Mouse (Mus musculus) hindbrain, embryonic 12.5 days (tissue): ENCODE results near the gene Dusp3. TPM values are rescaled to one million over a fixed set of nuclear protein-coding genes. Genes with fewer than 3 reads are reported as not detected.

Source experiments
- ATAC-seq: fragments of 200-750 bp; cut with Nextera tagmentation; 2 replicates; pipeline ENCODE4 v1.8.0; 2017; ENCODE audit warnings: moderate TSS enrichment; ENCODE audit not compliant: low FRiP score
- H3K27ac ChIP-seq: fragments of 300-500 bp; sonication (generic); 2 replicates; pipeline ENCODE4 v1.5.1; 2016; ENCODE audit warnings: mild to moderate bottlenecking
- H3K27me3 ChIP-seq: fragments of 300-500 bp; sonication (generic); 2 replicates; pipeline ENCODE4 v1.6.1; 2016; ENCODE audit warnings: mild to moderate bottlenecking
- H3K36me3 ChIP-seq: fragments of 300-500 bp; sonication (generic); 2 replicates; pipeline ENCODE4 v1.6.1; 2016; ENCODE audit warnings: mild to moderate bottlenecking
- H3K4me1 ChIP-seq: fragments of 300-500 bp; sonication (generic); 2 replicates; pipeline ENCODE4 v1.6.1; 2016
- H3K4me2 ChIP-seq: fragments of 300-500 bp; sonication (generic); replicated peaks from 2 replicates; pipeline ENCODE4 v1.6.1; 2016; ENCODE audit warnings: mild to moderate bottlenecking
- H3K4me3 ChIP-seq: fragments of 300-500 bp; sonication (generic); 2 replicates; pipeline ENCODE4 v1.5.1; 2016; ENCODE audit warnings: mild to moderate bottlenecking
- H3K9ac ChIP-seq: fragments of 300-500 bp; sonication (generic); 2 replicates; pipeline ENCODE4 v1.6.1; 2016; ENCODE audit warnings: mild to moderate bottlenecking, moderate library complexity
- H3K9me3 ChIP-seq: fragments of 300-500 bp; sonication (generic); replicated peaks from 2 replicates; pipeline ENCODE4 v1.6.1; 2016; ENCODE audit warnings: mild to moderate bottlenecking
- WGBS: fragments of 180-500 bp; shearing (Covaris S2); methylation state at CpG from one replicate; pipeline ENCODE4 v1.1.7; 2016; 5-methylcytosine and 5-hydroxymethylcytosine counted together
- polyA plus RNA-seq: library from polyadenylated mRNA; unstranded; fragments of >200 nt; fragmentation: Nextera tagmentation; extraction: Ambion mirVana; gene quantifications from 2 replicates; pipeline ENCODE4 v1.2.1, GENCODE M21; 2016

Gene Dusp3
- polyA plus RNA-seq, 1 experiment from 2014 or later = 12.9 TPM

DNA sequence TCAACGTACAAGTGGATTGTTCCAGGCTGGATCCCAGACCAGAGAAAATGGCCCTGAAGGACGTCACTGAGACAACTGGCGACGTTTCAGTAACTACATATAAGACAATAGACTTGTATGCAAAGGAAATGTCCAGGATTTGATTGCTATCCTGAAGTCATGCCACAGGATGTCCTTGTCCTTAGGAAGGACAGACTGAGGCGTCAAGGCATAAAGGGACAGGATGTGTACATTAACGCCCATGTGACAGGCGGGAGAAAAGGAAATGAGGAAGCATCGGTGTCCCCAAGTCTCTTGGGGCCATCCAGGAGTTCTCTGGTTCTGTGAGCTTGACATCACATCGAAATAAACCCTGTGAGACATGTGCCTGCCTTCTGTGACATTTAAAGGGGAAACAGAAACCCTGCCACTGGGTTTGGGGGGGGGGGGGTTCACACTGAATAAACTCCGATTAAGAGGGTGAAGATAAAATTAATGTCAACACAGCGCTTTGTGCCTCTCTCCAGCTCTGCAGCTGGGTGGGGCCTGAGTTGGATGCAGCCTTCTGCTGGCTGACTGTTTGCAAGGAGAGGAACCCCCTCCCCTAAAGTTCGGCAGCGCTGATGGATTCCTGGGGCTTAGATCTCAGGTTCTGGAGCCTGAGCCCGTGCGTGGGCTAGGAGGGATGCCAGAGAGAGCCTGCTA lies 22.3 kb upstream of the Dusp3 start:
- peak overlapping the region; percentile 84; the same call in 1 of the 2 replicates for H3K27ac ChIP-seq
- no peak overlapping the region for H3K9ac ChIP-seq
- ATAC-seq = no peak
- H3K27me3 ChIP-seq = no peaks in the 10 kb centered on the region
- H3K4me1 ChIP-seq = peaks cover 24% of the 10 kb centered on the region
- no peaks in the 10 kb centered on the region for H3K9me3 ChIP-seq
- no peak overlapping the region for H3K4me2 ChIP-seq
- H3K4me3 ChIP-seq = no peak overlapping the region
- 82% methylated on average over 15 of the region's 15 CpGs for WGBS
- H3K36me3 ChIP-seq = peaks cover 60% of the 10 kb centered on the region

DNA sequence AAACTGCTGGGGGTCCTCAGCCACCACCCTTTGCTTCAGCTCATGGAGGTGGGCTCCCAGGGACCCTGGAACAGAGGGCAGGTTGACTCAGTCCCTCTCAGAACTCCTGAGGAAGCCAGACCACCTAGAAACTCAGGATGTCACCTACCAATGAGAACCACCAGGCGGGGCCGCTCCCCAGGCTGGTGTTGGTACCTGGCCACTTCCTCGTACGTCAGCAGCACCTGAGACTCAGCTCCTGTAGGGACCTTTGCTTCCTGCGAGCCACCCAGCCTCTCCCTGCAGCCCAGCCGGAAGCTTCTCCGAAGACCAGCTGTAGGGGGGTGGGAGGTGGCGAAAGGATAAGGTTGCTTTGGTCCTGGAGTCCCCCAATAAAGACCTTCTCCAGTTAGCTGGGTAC lies 21.6 kb upstream of the Dusp3 start:
- no peak overlapping the region for H3K9ac ChIP-seq
- H3K4me2 ChIP-seq = no peak overlapping the region
- H3K27me3 ChIP-seq = no peaks in the 10 kb centered on the region
- H3K27ac ChIP-seq = no peak overlapping the region
- no peaks in the 10 kb centered on the region for H3K9me3 ChIP-seq
- no peak overlapping the region for H3K4me3 ChIP-seq
- ATAC-seq = no peak
- peaks cover 66% of the 10 kb centered on the region for H3K36me3 ChIP-seq
- H3K4me1 ChIP-seq = peaks cover 24% of the 10 kb centered on the region
- WGBS = 92% methylated on average over 8 of the region's 8 CpGs

DNA sequence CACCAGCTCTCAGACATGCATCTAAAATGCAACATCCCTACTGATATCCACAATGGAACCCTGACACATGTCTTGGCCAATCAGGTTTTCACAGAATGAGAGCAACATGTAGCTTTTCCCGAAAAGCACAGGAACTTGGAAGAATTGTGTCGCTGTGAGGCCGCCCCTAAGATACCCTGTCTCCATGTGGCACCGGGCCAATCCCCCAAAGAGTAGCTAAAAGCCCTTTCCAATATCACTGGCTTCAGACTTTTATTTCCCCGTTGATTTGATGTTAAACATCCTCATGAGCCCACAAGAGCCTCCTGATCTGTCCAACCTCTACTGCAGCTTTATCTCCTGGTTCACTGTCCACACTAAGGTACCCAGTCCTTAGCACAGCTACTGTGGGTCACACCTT lies 19.9 kb upstream of the Dusp3 start:
- WGBS = 85% methylated on average over 5 of the region's 5 CpGs
- Histone ChIP-seq H3K36me3 (peaks cover 55% of the 10 kb centered on the region), H3K9ac (no peak overlapping the region)

DNA sequence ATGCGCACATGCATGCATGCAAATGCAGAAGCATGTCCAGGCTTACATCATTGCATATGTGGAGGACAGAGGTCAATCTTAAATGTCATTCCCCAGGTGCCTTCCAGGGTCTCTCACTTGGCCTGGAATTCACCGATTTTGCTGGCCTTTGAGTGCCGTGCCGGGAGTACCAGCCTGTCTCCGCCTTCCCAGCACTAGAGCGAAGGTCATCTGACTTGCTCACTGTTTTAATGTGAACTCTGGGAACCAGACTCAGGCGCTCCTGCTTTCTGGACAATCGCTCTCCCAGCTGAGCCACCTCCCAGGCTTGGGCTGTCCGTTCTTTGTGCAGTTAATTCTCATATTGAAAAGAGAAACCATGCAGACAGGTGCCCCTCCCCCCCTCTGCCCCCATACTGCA lies 19.5 kb upstream of the Dusp3 start:
- no peak for ATAC-seq
- WGBS = 58% methylated on average over 9 of the region's 9 CpGs
- no peak overlapping the region for H3K9ac ChIP-seq
- no peaks in the 10 kb centered on the region for H3K27me3 ChIP-seq
- no peak overlapping the region for H3K4me3 ChIP-seq
- no peak overlapping the region for H3K27ac ChIP-seq
- peaks cover 24% of the 10 kb centered on the region for H3K4me1 ChIP-seq
- H3K36me3 ChIP-seq = peaks cover 54% of the 10 kb centered on the region
- no peaks in the 10 kb centered on the region for H3K9me3 ChIP-seq
- no peak overlapping the region for H3K4me2 ChIP-seq

More for the DNA sequence above, 19.9 kb upstream of the Dusp3 start:
- ATAC-seq = no peak
- no peak overlapping the region for H3K4me2 ChIP-seq
- H3K27me3 ChIP-seq = no peaks in the 10 kb centered on the region
- no peak overlapping the region for H3K27ac ChIP-seq
- H3K4me1 ChIP-seq = peaks cover 24% of the 10 kb centered on the region
- no peak overlapping the region for H3K4me3 ChIP-seq
- H3K9me3 ChIP-seq = no peaks in the 10 kb centered on the region

DNA sequence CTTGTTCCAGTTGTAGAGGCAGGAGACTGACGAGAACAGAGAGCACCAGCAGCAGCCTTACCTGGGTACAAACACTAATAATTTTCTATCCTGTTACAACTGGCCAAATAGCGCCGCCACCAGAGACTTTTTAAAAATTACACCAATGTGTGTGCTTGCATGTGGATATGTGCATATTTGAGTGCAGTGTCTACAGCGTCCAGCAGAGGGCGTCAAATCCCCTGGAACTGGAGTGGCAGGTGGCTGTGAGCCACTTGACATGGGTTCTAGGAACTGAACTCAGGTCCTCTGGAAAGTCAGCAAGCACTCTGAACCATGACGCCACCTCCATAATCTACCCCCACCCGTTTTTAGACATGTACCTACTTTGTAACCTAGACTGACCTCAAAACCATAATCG lies 17.4 kb upstream of the Dusp3 start:
- H3K4me2 ChIP-seq = no peak overlapping the region
- no peak overlapping the region for H3K27ac ChIP-seq
- no peaks in the 10 kb centered on the region for H3K9me3 ChIP-seq
- H3K27me3 ChIP-seq = no peaks in the 10 kb centered on the region
- no peak for ATAC-seq
- H3K4me1 ChIP-seq = peaks cover 16% of the 10 kb centered on the region
- peaks cover 52% of the 10 kb centered on the region for H3K36me3 ChIP-seq
- no peak overlapping the region for H3K9ac ChIP-seq
- WGBS = 90% methylated on average over 8 of the region's 8 CpGs
- no peak overlapping the region for H3K4me3 ChIP-seq

DNA sequence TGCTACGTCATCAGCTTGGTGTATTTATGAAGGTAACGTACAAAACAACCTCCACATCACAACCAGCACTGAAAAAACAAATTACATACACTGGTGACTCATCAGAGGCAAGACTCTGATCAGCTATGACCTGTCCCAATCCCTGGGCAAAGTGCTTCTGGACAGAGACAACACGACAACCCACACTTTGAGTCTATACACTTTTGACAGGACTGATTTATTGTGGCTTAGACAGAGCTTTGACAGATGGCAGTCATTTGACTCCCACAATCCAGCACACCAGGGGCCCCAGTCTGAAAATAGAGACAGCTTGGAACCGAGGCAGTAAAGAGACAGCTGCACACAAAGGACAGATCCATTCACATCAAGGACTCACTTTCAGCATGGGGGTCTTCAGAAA lies 12.7 kb upstream of the Dusp3 start:
- 46% methylated on average over 4 of the region's 4 CpGs for WGBS
- Histone ChIP-seq H3K4me2 (no peak overlapping the region), H3K4me1 (peaks cover 7% of the 10 kb centered on the region; the same call in 1 of the 2 replicates), H3K4me3 (no peak overlapping the region), H3K36me3 (peaks cover 36% of the 10 kb centered on the region), H3K27me3 (no peaks in the 10 kb centered on the region), H3K27ac (no peak overlapping the region), H3K9me3 (no peaks in the 10 kb centered on the region), H3K9ac (no peak overlapping the region)
- no peak for ATAC-seq

DNA sequence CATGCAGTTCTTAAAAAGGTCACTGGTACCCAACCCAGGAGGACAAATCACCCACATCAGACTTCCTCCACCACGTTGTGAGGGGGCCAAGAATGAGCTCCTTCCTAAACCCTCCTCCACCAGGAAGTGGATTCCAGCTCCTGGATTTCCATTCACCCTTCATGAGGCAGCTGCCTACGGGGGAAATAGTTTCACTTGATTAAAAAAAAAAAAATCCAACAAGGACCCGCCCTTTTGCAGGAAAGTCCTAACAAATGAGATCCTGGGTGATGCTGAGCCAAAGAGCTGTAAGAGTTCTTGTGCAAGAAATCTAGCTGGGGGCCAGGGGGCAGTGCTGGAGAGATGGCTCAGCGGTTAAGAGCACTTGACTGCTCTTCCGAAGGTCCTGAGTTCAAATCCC lies 11.4 kb upstream of the Dusp3 start:
- WGBS = 59% methylated on average over 5 of the region's 5 CpGs
- ATAC-seq = no peak
- Histone ChIP-seq H3K4me3 (no peak overlapping the region), H3K4me1 (peaks cover 7% of the 10 kb centered on the region; the same call in 1 of the 2 replicates), H3K9ac (no peak overlapping the region), H3K36me3 (peaks cover 25% of the 10 kb centered on the region), H3K27ac (no peak overlapping the region), H3K4me2 (no peak overlapping the region), H3K27me3 (no peaks in the 10 kb centered on the region), H3K9me3 (no peaks in the 10 kb centered on the region)

DNA sequence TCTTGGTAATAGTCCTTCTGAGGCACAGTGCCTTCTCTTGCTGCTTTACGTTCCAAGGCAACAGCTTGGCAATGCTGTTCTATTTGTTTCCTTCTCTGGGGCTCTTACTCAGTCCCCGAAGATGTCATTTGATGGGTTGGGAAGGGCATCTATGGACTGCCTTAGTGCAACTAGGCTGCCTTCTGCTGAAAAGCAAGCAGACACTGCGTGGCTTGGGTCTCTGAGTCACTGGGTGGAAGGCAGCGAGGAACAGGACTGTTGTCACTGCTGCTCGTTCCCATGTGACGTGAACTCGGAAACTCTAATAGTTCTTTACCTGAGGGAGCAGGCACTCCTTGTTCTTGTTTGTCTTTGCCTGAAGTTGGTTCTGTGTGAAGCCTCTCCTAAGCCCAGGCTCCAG lies 9.1 kb upstream of the Dusp3 start:
- no peak overlapping the region for H3K4me3 ChIP-seq
- H3K27me3 ChIP-seq = no peaks in the 10 kb centered on the region
- WGBS = 93% methylated on average over 7 of the region's 7 CpGs
- no peak overlapping the region for H3K27ac ChIP-seq
- H3K4me1 ChIP-seq = peaks cover 7% of the 10 kb centered on the region; the same call in 1 of the 2 replicates
- no peak overlapping the region for H3K4me2 ChIP-seq
- no peak for ATAC-seq
- H3K36me3 ChIP-seq = peaks cover 16% of the 10 kb centered on the region
- no peak overlapping the region for H3K9ac ChIP-seq
- no peaks in the 10 kb centered on the region for H3K9me3 ChIP-seq

DNA sequence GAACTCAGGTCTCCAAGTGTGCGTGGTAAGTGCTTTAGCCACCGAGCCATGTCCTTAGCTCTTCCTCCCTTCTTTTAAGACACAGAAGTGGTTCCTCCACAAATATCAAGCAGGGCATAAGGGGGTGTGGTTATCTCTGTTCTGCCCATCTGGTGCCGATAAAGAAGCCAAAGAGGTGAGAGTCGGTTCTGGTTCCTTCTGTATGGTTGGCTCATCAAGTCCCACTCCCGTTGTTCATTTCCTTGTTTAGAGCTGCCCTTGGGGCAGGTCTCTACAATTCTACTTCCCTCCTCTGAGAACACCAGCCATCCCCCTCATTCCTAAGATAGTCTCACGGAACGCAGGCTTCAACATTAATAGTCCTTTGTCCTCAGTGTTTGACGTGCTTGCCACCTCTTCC lies 7.3 kb upstream of the Dusp3 start:
- no peak overlapping the region for H3K4me2 ChIP-seq
- H3K9ac ChIP-seq = no peak overlapping the region

DNA sequence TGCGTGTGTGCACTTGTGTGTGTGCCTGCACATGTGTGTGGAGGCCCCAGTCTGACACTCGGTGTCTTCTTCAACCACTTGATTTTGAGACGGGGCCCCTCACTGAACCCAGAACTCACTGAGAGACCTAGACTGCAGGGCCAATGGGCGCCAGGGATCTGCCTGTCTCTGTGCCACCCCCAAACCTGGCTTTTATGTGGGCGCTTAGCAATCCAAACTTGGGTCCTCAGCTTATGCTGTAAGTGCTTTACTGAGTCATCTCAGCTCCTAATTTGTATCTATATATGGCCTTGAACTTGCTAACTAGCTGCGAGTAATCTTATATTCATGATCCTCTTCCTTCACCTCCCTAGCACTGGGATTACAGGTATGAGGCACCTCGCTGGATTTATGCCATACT lies 5.6 kb upstream of the Dusp3 start:
- H3K4me3 ChIP-seq = no peak overlapping the region
- 87% methylated on average over 7 of the region's 7 CpGs for WGBS
- ATAC-seq = no peak
- H3K27ac ChIP-seq = no peak overlapping the region
- H3K27me3 ChIP-seq = peaks cover 3% of the 10 kb centered on the region
- no peaks in the 10 kb centered on the region for H3K9me3 ChIP-seq
- H3K36me3 ChIP-seq = peaks cover 8% of the 10 kb centered on the region; the same call in 1 of the 2 replicates
- H3K4me2 ChIP-seq = no peak overlapping the region
- H3K9ac ChIP-seq = no peak overlapping the region
- 0 out of 2 replicates have a peak, but pooled peaks cover 5% of the 10 kb centered on the region for H3K4me1 ChIP-seq

More for the DNA sequence above, 7.3 kb upstream of the Dusp3 start:
- 77% methylated on average over 8 of the region's 8 CpGs for WGBS
- no peak for ATAC-seq
- no peak overlapping the region for H3K4me3 ChIP-seq
- H3K4me1 ChIP-seq = no peaks in the 10 kb centered on the region
- H3K27ac ChIP-seq = no peak overlapping the region
- peaks cover 9% of the 10 kb centered on the region; the same call in 1 of the 2 replicates for H3K36me3 ChIP-seq
- H3K9me3 ChIP-seq = no peaks in the 10 kb centered on the region
- H3K27me3 ChIP-seq = no peaks in the 10 kb centered on the region

DNA sequence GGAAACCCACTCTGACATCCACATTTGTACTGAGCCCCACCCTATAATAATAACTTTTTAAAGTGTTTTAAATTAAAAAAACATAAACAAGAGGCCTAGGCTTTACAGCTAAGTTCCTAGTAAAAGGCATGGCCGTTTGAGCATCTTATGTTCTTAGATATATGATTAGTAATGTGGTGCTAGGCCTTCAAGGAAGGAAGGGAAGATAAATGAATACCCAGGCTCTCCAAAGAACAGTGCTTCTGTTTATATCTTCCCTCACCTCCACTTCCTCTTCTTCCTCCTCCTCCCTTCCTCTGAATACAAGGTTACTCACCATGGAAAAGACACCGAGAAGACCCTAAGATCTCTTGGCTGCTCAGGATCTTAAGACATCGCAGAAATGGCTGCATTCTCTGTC lies 5.0 kb upstream of the Dusp3 start:
- H3K4me1 ChIP-seq = 0 out of 2 replicates have a peak, but pooled peaks cover 5% of the 10 kb centered on the region
- no peak overlapping the region for H3K4me3 ChIP-seq
- H3K9me3 ChIP-seq = no peaks in the 10 kb centered on the region
- ATAC-seq = no peak
- no peak overlapping the region for H3K27ac ChIP-seq
- H3K27me3 ChIP-seq = peaks cover 3% of the 10 kb centered on the region
- WGBS = 76% methylated on average over 3 of the region's 3 CpGs
- 0 out of 2 replicates have a peak, but pooled peaks cover 5% of the 10 kb centered on the region for H3K36me3 ChIP-seq
- no peak overlapping the region for H3K9ac ChIP-seq
- H3K4me2 ChIP-seq = no peak overlapping the region

DNA sequence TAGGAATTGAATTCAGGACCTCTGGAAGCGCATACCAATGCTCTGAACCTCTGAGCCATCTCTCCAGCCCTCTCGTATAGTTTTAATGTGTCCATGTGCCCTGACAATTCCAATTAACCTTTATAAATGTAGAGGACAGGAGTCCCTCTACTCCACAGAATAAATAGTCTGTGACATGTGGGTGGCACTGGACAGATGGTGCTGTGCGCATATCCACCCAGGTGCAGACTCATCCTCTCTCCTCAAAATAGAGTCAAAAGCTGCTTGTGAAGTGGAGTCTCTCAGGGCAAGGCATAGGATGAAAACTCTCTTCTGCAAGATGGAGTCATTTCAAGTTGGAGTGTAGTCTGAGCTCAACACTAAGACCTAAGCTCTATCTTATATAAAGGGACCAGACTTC lies 3.4 kb upstream of the Dusp3 start:
- H3K27me3 ChIP-seq = peaks cover 3% of the 10 kb centered on the region
- no peak overlapping the region for H3K4me3 ChIP-seq
- no peaks in the 10 kb centered on the region for H3K9me3 ChIP-seq
- no peak for ATAC-seq
- H3K4me1 ChIP-seq = peaks cover 11% of the 10 kb centered on the region; the same call in 1 of the 2 replicates
- 88% methylated on average over 3 of the region's 3 CpGs for WGBS
- H3K27ac ChIP-seq = no peak overlapping the region
- H3K36me3 ChIP-seq = no peaks in the 10 kb centered on the region
- no peak overlapping the region for H3K9ac ChIP-seq
- H3K4me2 ChIP-seq = no peak overlapping the region

DNA sequence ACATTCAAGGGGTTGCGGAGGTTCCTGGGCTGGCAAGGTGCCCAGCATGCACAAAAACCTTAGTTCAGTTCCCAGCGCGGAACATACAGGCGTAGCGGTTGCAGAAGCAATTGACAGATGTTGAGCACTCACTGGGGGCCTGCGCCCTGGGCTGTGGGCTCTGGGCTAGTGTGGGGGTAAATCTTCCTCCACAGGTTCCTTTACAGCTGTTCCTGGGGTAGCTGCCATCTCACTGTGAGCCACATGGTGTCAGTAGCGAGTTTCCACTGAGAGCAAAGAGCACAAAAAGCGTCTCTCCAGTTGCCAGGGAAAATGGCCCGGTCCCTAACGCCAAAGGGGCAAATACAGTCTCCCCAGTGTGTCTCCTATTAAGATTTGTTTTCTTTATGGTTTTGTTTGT lies 823 bp downstream of the Dusp3 start:
- ATAC-seq = 0 out of 2 replicates have a peak, but pooled peaks have one; percentile 53
- 9% methylated on average over 10 of the region's 10 CpGs for WGBS
- no peak overlapping the region for H3K4me3 ChIP-seq

More for the DNA sequence above, 823 bp downstream of the Dusp3 start:
- Histone ChIP-seq H3K4me2 (no peak overlapping the region), H3K36me3 (no peaks in the 10 kb centered on the region), H3K27ac (no peak overlapping the region), H3K27me3 (peaks cover 12% of the 10 kb centered on the region), H3K9ac (no peak overlapping the region), H3K9me3 (no peaks in the 10 kb centered on the region), H3K4me1 (peaks cover 21% of the 10 kb centered on the region)
